Mouse (Mus musculus) forebrain, postnatal 0 days (tissue): ENCODE data around the gene Msmp. TPM values are rescaled to one million over a fixed set of nuclear protein-coding genes. Genes with fewer than 3 reads are reported as not detected.
"Not testable (repeated sequence)": the region's sequence is repeated elsewhere in the genome, so short reads cannot be mapped to it uniquely, and the experiment has no call there.

ENCODE experiments used
- ATAC-seq: fragments of 200-750 bp; cut with Nextera tagmentation; 2 replicates; pipeline ENCODE4 v1.8.0; 2017; ENCODE audit warnings: mild to moderate bottlenecking, moderate library complexity
- DNase-seq: peaks from one replicate; pipeline ENCODE4 v3.0.0-alpha.2; 2015
- H3K27ac ChIP-seq: fragments of 300-500 bp; sonication (generic); 2 replicates; pipeline ENCODE4 v1.5.1; 2014; ENCODE audit warnings: low read depth, mild to moderate bottlenecking, antibody characterized with exemption, low read length, moderate library complexity, mixed read lengths
- H3K27me3 ChIP-seq: fragments of 300-500 bp; sonication (generic); 2 replicates; pipeline ENCODE4 v1.6.1; 2014; ENCODE audit warnings: mild to moderate bottlenecking, low read length, mixed read lengths; ENCODE audit not compliant: insufficient read depth
- H3K36me3 ChIP-seq: fragments of 300-500 bp; sonication (generic); 2 replicates; pipeline ENCODE4 v1.6.1; 2014; ENCODE audit warnings: mild to moderate bottlenecking, moderate library complexity; ENCODE audit not compliant: insufficient read depth
- H3K4me1 ChIP-seq: fragments of 300-500 bp; sonication (generic); 2 replicates; pipeline ENCODE4 v1.6.1; 2014; ENCODE audit warnings: antibody characterized with exemption; ENCODE audit not compliant: insufficient read depth
- H3K4me2 ChIP-seq: fragments of 300-500 bp; sonication (generic); 2 replicates; pipeline ENCODE4 v1.6.1; 2014; ENCODE audit warnings: low read depth, mild to moderate bottlenecking, moderate library complexity
- H3K4me3 ChIP-seq: fragments of 300-500 bp; sonication (generic); 2 replicates; pipeline ENCODE4 v1.5.1; 2014; ENCODE audit warnings: low read depth, low read length, mixed read lengths
- H3K9ac ChIP-seq: fragments of 300-500 bp; sonication (generic); 2 replicates; pipeline ENCODE4 v1.6.1; 2014; ENCODE audit warnings: mild to moderate bottlenecking
- H3K9me3 ChIP-seq: fragments of 300-500 bp; sonication (generic); 2 replicates; pipeline ENCODE4 v1.6.1; 2016; ENCODE audit warnings: low read length
- CTCF ChIP-seq: sonication (generic); IDR thresholded peaks from 2 replicates; pipeline ENCODE4 v1.5.1; 2016; ENCODE audit warnings: antibody characterized with exemption, control low read depth, low read depth
- WGBS: fragments of 180-500 bp; shearing (Covaris S2); extraction: QIAGEN DNeasy Blood & Tissue Kit; methylation state at CpG from one replicate; pipeline ENCODE4 v1.1.7; 2014; 5-methylcytosine and 5-hydroxymethylcytosine counted together
- polyA plus RNA-seq: library from polyadenylated mRNA; unstranded; fragments of >200 nt; fragmentation: Nextera tagmentation; extraction: Ambion mirVana; gene quantifications from 2 replicates; pipeline ENCODE4 v1.2.1, GENCODE M21; 2015
- total RNA-seq: library from RNA; depleted of rRNA; stranded (reverse); fragments of >200 nt; gene quantifications from 2 replicates; pipeline ENCODE4 v1.2.3, GENCODE M21; 2014

The Msmp gene
- total and polyA plus RNA-seq, 2 experiments from 2014 or later = 1.9 TPM; not detected in 1

DNA sequence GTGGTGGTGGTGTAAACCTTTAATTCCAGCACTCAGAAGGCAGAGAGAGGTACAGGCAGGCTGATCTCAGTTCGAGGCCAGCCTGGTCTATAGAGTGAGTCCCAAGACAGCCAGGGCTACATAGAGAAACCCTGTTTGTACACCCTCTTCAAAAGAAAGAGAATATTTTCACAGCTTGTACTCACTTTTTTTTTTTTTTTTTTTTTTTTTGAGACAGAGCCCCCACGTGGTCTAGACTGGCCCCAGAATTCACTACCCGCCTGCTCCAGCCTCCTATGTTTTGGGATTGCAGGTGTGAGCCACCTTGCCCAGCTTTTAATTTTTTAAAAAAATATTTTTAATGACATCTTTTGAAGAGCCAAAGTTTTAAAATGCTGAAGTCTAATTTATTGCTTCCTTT, 19.8 kb upstream of the Msmp start:
- Histone ChIP-seq H3K9me3 (no peaks in the 10 kb centered on the region), H3K4me3 (no peak overlapping the region), H3K36me3 (no peaks in the 10 kb centered on the region), H3K27ac (no peak overlapping the region), H3K4me1 (no peaks in the 10 kb centered on the region), H3K9ac (no peak overlapping the region), H3K4me2 (no peak overlapping the region), H3K27me3 (no peaks in the 10 kb centered on the region)
- DNase-seq = no peak
- no peak for TF ChIP-seq CTCF
- WGBS = 71% methylated on average over 3 of the region's 3 CpGs
- no peak for ATAC-seq

- ATAC-seq = no peak
- no peak overlapping the region for H3K9ac ChIP-seq
- H3K27me3 ChIP-seq = no peaks in the 10 kb centered on the region
- no peak for TF ChIP-seq CTCF
- no peak overlapping the region for H3K4me2 ChIP-seq
- no peak overlapping the region for H3K27ac ChIP-seq
- no peaks in the 10 kb centered on the region for H3K4me1 ChIP-seq
- DNase-seq = no peak
- H3K36me3 ChIP-seq = no peaks in the 10 kb centered on the region
- no peak overlapping the region for H3K4me3 ChIP-seq
- H3K9me3 ChIP-seq = no peaks in the 10 kb centered on the region
- 73% methylated on average over 9 of the region's 9 CpGs for WGBS
Observed at GRCm38 (mm10) chr4:43600195-43600934, 16.1 kb upstream of the Msmp start.

- Histone ChIP-seq H3K36me3 (no peaks in the 10 kb centered on the region), H3K4me1 (no peaks in the 10 kb centered on the region), H3K27me3 (no peaks in the 10 kb centered on the region), H3K27ac (no peak overlapping the region), H3K4me2 (no peak overlapping the region), H3K9me3 (no peaks in the 10 kb centered on the region), H3K9ac (no peak overlapping the region), H3K4me3 (no peak overlapping the region)
- TF ChIP-seq CTCF = no peak
- WGBS = 82% methylated on average over 7 of the region's 7 CpGs
- no peak for DNase-seq
- no peak for ATAC-seq
Observed at GRCm38 (mm10) chr4:43598650-43599380, 14.5 kb upstream of the Msmp start.

- Histone ChIP-seq H3K4me3 (no peak overlapping the region), H3K4me2 (no peak overlapping the region), H3K4me1 (no peaks in the 10 kb centered on the region), H3K36me3 (no peaks in the 10 kb centered on the region), H3K9me3 (no peaks in the 10 kb centered on the region), H3K27me3 (no peaks in the 10 kb centered on the region), H3K27ac (no peak overlapping the region), H3K9ac (no peak overlapping the region)
- no peak for TF ChIP-seq CTCF
- WGBS = 87% methylated on average over 4 of the region's 4 CpGs
- ATAC-seq (no peak), DNase-seq (no peak)
Observed at GRCm38 (mm10) chr4:43598200-43598599, 13.9 kb upstream of the Msmp start.

- not testable (repeated sequence) for H3K9me3 ChIP-seq, DNase-seq, H3K4me1 ChIP-seq, H3K9ac ChIP-seq, H3K4me2 ChIP-seq, H3K36me3 ChIP-seq, ATAC-seq, H3K4me3 ChIP-seq, H3K27ac ChIP-seq, H3K27me3 ChIP-seq
- WGBS = 82% methylated on average over 2 of the region's 2 CpGs
Observed at GRCm38 (mm10) chr4:43596597-43596996, 12.3 kb upstream of the Msmp start.

GRCm38 (mm10) chr4:43593453-43593852, 9.2 kb upstream of the Msmp start:
- no peak overlapping the region for H3K4me3 ChIP-seq
- ATAC-seq = no peak
- H3K9ac ChIP-seq = no peak overlapping the region
- no peak overlapping the region for H3K4me2 ChIP-seq
- 59% methylated on average over 3 of the region's 3 CpGs for WGBS
- no peaks in the 10 kb centered on the region for H3K4me1 ChIP-seq
- H3K36me3 ChIP-seq = no peaks in the 10 kb centered on the region
- TF ChIP-seq CTCF = no peak
- H3K9me3 ChIP-seq = no peaks in the 10 kb centered on the region
- no peaks in the 10 kb centered on the region for H3K27me3 ChIP-seq
- no peak for DNase-seq
- H3K27ac ChIP-seq = no peak overlapping the region

GRCm38 (mm10) chr4:43591961-43592360, 7.7 kb upstream of the Msmp start:
- 65% methylated on average over 3 of the region's 3 CpGs for WGBS
- Histone ChIP-seq H3K27me3 (no peaks in the 10 kb centered on the region), H3K4me2 (no peak overlapping the region), H3K9ac (no peak overlapping the region), H3K4me3 (no peak overlapping the region), H3K4me1 (no peaks in the 10 kb centered on the region), H3K27ac (no peak overlapping the region), H3K36me3 (no peaks in the 10 kb centered on the region), H3K9me3 (no peaks in the 10 kb centered on the region)
- ATAC-seq (no peak), DNase-seq (no peak)
- no peak for TF ChIP-seq CTCF
